Mouse (Mus musculus): ENCODE measurements around the gene Pibf1. TPM values are rescaled to one million over a fixed set of nuclear protein-coding genes. Genes with fewer than 3 reads are reported as not detected.
A peak's percentile ranks its signal among the peaks of the same experiment; 100 is the strongest.

The Pibf1 gene
- polyA plus RNA-seq (2012; rRNA removed): 6.9 and 8.8 TPM in 2 replicates

DNA sequence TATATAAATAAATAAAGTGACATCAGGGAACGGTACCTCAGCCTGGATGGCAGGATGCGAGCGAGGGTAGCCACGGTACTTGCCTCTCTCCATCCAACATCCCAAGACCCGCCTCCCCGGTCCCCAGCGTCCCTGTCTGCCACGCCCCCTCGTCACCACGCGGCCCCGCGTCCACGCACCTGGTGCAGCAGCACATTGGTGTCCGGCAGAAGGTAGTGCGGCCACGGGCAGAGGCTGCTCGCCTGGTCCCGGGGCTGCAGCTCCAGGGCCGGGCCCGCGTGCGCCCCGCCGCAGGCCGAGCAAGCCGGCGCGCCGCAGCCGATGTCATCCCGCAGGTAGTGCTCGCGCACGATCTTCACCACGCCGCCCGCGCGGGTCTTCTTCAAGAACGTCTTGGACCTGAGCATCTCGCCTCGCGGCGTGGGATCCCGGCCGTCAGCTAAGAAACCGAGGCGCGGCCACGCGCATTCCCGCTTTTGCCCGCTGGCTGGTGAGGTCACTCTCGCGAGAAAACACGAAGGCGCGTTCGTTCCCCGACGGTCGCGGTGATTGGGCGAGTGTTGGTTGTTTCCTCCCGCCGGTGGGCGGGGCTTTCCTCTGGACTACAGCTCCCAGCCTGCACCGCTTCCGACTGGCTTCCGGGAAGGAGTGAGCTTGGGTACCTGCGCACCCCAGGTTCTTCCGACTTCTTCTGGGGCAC is at the start of gene Pibf1, which contains the start of gene Dis3:
Gene Pibf1, plus strand, starts transcription at position 158 of the 700 bp plus-strand sequence.
Gene Dis3, minus strand, starts transcription at position 504 of the 700 bp plus-strand sequence.
- Histone ChIP-seq H3K4me1 (ENCODE audit: control insufficient read depth, insufficient read depth, low read length) (peaks cover 2% of the 10 kb centered on the region), H3K4me3 (ENCODE audit: insufficient read depth, low read length) (peak within 1 kb of the TSS; percentile 42), H3K27ac (ENCODE audit: insufficient read depth, low read length) (no peak within 1 kb of the TSS)
- no peak for TF ChIP-seq CTCF (IDR thresholded peaks at IDR 0.05; ENCODE audit: extremely low read depth, insufficient read depth, low read length)
- TF ChIP-seq POLR2A (IDR thresholded peaks at IDR 0.05; ENCODE audit: extremely low read depth, insufficient read depth, low read length): peak; percentile 80

GRCm38 (mm10) chr14:99058959-99059586 is 40.2 kb upstream of the Pibf1 start:
- Histone ChIP-seq H3K4me1 (ENCODE audit: control insufficient read depth, insufficient read depth, low read length) (peaks cover 2% of the 10 kb centered on the region; the same call in 1 of the 2 replicates), H3K4me3 (ENCODE audit: insufficient read depth, low read length) (no peak overlapping the region), H3K27ac (ENCODE audit: insufficient read depth, low read length) (no peak overlapping the region)
- no peak for TF ChIP-seq POLR2A (IDR thresholded peaks at IDR 0.05; ENCODE audit: extremely low read depth, insufficient read depth, low read length)
- no peak for TF ChIP-seq CTCF (IDR thresholded peaks at IDR 0.05; ENCODE audit: extremely low read depth, insufficient read depth, low read length)

DNA sequence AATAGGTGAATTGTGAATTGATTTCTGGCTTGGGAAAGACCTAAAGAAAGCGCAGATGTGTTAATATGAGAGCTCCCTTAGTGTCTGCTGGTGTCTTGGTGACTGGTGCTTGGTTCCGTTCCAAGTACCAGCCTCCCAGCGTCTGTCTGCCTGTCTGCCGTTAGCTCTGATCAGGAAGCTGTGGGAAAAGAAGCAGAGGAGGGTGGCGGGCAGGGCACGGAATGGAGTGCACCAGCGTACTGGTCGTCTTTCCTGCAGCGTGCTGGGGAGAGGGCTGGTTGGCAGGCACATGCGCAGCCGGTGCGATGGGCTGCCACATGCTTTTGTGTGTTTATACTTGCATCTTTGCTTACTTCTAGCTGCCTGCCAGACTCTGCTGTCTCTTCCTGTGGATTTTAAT is 38.6 kb upstream of the Pibf1 start:
- H3K4me3 ChIP-seq (ENCODE audit: insufficient read depth, low read length): 0 out of 2 replicates have a peak overlapping the region, but pooled peaks have one; percentile 8
- no peak overlapping the region for H3K27ac ChIP-seq (ENCODE audit: insufficient read depth, low read length)
- TF ChIP-seq CTCF (IDR thresholded peaks at IDR 0.05; ENCODE audit: extremely low read depth, insufficient read depth, low read length) (no peak), POLR2A (IDR thresholded peaks at IDR 0.05; ENCODE audit: extremely low read depth, insufficient read depth, low read length) (no peak)
- peaks cover 2% of the 10 kb centered on the region; the same call in 1 of the 2 replicates for H3K4me1 ChIP-seq (ENCODE audit: control insufficient read depth, insufficient read depth, low read length)

DNA sequence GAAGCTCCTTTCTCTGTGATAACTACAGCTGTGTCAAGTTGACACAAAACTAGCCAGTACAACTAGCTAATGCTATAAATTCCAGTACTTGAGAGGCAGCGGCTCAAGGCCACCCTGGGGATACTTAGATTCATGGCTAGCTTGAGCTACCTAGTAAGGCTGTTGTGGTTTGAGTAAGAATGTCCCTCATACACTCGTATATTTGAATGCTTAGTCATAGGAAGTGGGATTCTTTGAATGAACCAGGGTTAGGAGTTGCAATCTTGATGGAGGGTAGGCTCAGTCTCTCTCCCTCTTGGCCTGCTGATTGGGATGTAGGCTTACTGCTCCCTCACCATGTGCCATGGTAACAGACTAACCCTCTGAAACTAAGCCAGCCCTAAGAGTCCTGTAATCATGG is 36.1 kb upstream of the Pibf1 start:
- peaks cover 2% of the 10 kb centered on the region; the same call in 1 of the 2 replicates for H3K4me1 ChIP-seq (ENCODE audit: control insufficient read depth, insufficient read depth, low read length)
- H3K27ac ChIP-seq (ENCODE audit: insufficient read depth, low read length): no peak overlapping the region
- TF ChIP-seq POLR2A (IDR thresholded peaks at IDR 0.05; ENCODE audit: extremely low read depth, insufficient read depth, low read length) (no peak), CTCF (IDR thresholded peaks at IDR 0.05; ENCODE audit: extremely low read depth, insufficient read depth, low read length) (no peak)
- H3K4me3 ChIP-seq (ENCODE audit: insufficient read depth, low read length): no peak overlapping the region

GRCm38 (mm10) chr14:99071146-99071545 is 28.1 kb upstream of the Pibf1 start:
- TF ChIP-seq CTCF (IDR thresholded peaks at IDR 0.05; ENCODE audit: extremely low read depth, insufficient read depth, low read length) (no peak), POLR2A (IDR thresholded peaks at IDR 0.05; ENCODE audit: extremely low read depth, insufficient read depth, low read length) (no peak)
- Histone ChIP-seq H3K27ac (ENCODE audit: insufficient read depth, low read length) (no peak overlapping the region), H3K4me3 (ENCODE audit: insufficient read depth, low read length) (no peak overlapping the region), H3K4me1 (ENCODE audit: control insufficient read depth, insufficient read depth, low read length) (no peaks in the 10 kb centered on the region)

DNA sequence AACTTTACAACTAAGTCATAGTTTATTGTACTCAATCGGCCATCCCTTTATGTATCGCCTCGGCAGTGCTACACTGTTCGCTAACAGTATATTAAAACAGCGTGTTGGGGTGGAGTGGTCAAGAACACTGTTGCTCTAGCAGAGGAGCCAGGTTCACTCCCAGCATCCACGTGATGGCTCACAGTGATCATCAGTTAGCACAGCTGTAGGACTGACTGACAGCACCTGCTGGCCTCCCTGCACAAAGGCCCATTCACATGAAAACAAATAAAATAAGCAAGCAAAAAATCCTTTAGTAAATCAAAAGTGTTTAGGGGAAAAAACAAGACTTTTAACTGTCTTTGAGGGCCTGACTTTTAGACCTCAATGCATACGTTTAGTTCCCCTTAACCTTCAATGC is 10.3 kb upstream of the Pibf1 start:
- no peak overlapping the region for H3K27ac ChIP-seq (ENCODE audit: insufficient read depth, low read length)
- H3K4me3 ChIP-seq (ENCODE audit: insufficient read depth, low read length): no peak overlapping the region
- H3K4me1 ChIP-seq (ENCODE audit: control insufficient read depth, insufficient read depth, low read length): no peaks in the 10 kb centered on the region
- TF ChIP-seq POLR2A (IDR thresholded peaks at IDR 0.05; ENCODE audit: extremely low read depth, insufficient read depth, low read length) (no peak), CTCF (IDR thresholded peaks at IDR 0.05; ENCODE audit: extremely low read depth, insufficient read depth, low read length) (no peak)

- Histone ChIP-seq H3K4me1 (ENCODE audit: control insufficient read depth, insufficient read depth, low read length) (peaks cover 2% of the 10 kb centered on the region), H3K4me3 (ENCODE audit: insufficient read depth, low read length) (peak overlapping the region; percentile 42), H3K27ac (ENCODE audit: insufficient read depth, low read length) (no peak overlapping the region)
- TF ChIP-seq POLR2A (IDR thresholded peaks at IDR 0.05; ENCODE audit: extremely low read depth, insufficient read depth, low read length) (no peak), CTCF (IDR thresholded peaks at IDR 0.05; ENCODE audit: extremely low read depth, insufficient read depth, low read length) (no peak)
These were observed 853 bp downstream of the Pibf1 start for GRCm38 (mm10) chr14:99099967-99100587.

- Histone ChIP-seq H3K27ac (ENCODE audit: insufficient read depth, low read length) (no peak overlapping the region), H3K4me3 (ENCODE audit: insufficient read depth, low read length) (no peak overlapping the region), H3K4me1 (ENCODE audit: control insufficient read depth, insufficient read depth, low read length) (peaks cover 2% of the 10 kb centered on the region)
- TF ChIP-seq POLR2A (IDR thresholded peaks at IDR 0.05; ENCODE audit: extremely low read depth, insufficient read depth, low read length) (no peak), CTCF (IDR thresholded peaks at IDR 0.05; ENCODE audit: extremely low read depth, insufficient read depth, low read length) (no peak)
These were observed 3.8 kb downstream of the Pibf1 start for GRCm38 (mm10) chr14:99103050-99103449.

DNA sequence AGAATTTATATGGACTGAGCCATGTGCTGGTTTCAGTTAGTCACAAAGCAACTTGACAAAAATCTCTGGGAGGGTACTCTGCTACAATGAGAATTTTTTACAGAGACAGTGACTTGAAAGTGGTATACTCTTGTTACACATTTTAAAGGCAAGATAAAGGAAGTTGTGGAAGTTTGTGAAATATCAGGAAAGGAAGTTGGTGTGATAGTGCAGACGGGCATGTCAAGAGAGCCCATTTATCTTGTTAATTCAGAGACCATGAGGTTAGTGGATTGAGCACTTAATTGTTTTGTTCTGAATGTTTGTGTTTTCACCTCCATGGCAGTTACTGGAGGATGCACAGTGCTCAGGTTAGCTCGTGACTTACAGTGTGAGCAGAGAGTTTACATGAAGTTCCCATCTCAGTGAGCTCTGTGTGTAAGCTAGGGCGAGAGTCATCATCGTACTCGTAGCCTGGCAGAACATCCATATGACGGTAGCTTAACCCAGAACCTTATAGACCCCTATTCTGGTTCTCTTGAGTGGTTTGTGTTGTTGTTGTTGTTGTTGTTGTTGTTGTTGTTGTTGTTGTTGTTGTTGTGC is 5.4 kb downstream of the Pibf1 start:
- no peak for TF ChIP-seq CTCF (IDR thresholded peaks at IDR 0.05; ENCODE audit: extremely low read depth, insufficient read depth, low read length)
- no peak for TF ChIP-seq POLR2A (IDR thresholded peaks at IDR 0.05; ENCODE audit: extremely low read depth, insufficient read depth, low read length)
- Histone ChIP-seq H3K4me3 (ENCODE audit: insufficient read depth, low read length) (no peak overlapping the region), H3K4me1 (ENCODE audit: control insufficient read depth, insufficient read depth, low read length) (no peaks in the 10 kb centered on the region; the same call in 1 of the 2 replicates), H3K27ac (ENCODE audit: insufficient read depth, low read length) (no peak overlapping the region)

Data from cortical plate, adult 2 months (tissue).